Mouse (Mus musculus) small intestine, adult 2 months (tissue): ENCODE results near the gene Dock3.

Experiments used
- CTCF ChIP-seq: fragments of 200-500 bp; IDR thresholded peaks from 2 replicates; pipeline ENCODE4 v1.5.1; 2012; ENCODE audit warnings: low read depth, mild to moderate bottlenecking, control low read depth, inconsistent platforms, low read length, moderate library complexity, mixed read lengths; ENCODE audit not compliant: insufficient replicate concordance, insufficient read length; ENCODE audit errors: extremely low read depth
- POLR2A ChIP-seq: fragments of 200-500 bp; IDR thresholded peaks from 2 replicates; pipeline ENCODE4 v1.6.1; 2012; ENCODE audit warnings: low read depth, mild to moderate bottlenecking, control low read depth, inconsistent platforms, low read length, moderate library complexity

DNA sequence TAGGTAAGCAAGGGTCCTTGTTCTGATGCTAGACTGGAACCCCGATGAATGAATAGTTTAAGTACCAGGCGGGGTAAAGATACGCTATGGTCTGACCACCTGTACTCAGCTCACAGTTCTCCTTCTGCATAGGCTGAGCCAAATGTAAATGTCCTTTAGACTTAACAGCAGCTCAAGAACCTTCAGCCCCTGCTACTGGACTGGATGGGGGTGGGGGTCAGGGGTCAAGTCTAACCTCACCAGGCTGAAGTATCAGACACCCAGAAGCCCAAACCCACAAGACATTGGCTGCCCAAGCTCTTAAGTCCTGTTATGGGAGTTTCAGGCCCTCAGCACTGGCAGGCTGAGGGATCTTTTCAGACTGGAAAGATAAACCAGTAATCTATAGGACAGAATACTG is 343.4 kb downstream of the Dock3 start:
- TF ChIP-seq CTCF = no peak
- TF ChIP-seq POLR2A = no peak
